ENCODE assay signal across 8 mouse cellular contexts in genomic region chr12:7776335-7776734, GRCm38 (mm10).
DNase-seq lines count a peak whose midpoint lies in the region; ATAC-seq and TF ChIP-seq lines count a peak whose summit lies in the region.
"Had no signal": no experiment of that assay in that cellular context is flagged by ENCODE, and none has a peak within 500 bp of the region (broad histone marks: within the 10 kb centered on the region; RNA-seq: fewer than 3 reads in every experiment).

No protein-coding gene starts in this region.

- intact Hi-C loops in left cerebral cortex, postnatal 36 days (cut with DNase I): loop anchor here (10.0 kb wide), 1 partner anchor 232 kb away; no protein-coding TSS in a partner anchor

- 50% methylated on average over 3 of the region's 3 CpGs for WGBS in forebrain, embryonic 16.5 days
- WGBS in midbrain, postnatal 0 days: 60% methylated on average over 3 of the region's 3 CpGs

- H3K36me3 ChIP-seq in forebrain, embryonic 16.5 days (ENCODE audit: control insufficient read depth, insufficient read depth): no peaks in the 10 kb centered on the region
- H3K36me3 ChIP-seq in midbrain, postnatal 0 days (ENCODE audit: insufficient read depth, low read length): no peaks in the 10 kb centered on the region

- H3K9ac ChIP-seq in forebrain, embryonic 16.5 days (replicated peaks; ENCODE audit: low read depth, low read length): no peak overlapping the region
- no peak overlapping the region for H3K9ac ChIP-seq in midbrain, postnatal 0 days (replicated peaks; ENCODE audit: low read length, poor library complexity, severe bottlenecking)

- H3K9me3 ChIP-seq in forebrain, embryonic 16.5 days (ENCODE audit: control insufficient read depth, low read length): no peaks in the 10 kb centered on the region
- no peaks in the 10 kb centered on the region for H3K9me3 ChIP-seq in midbrain, postnatal 0 days (ENCODE audit: low read length)

- no peak for TF ChIP-seq CTCF in midbrain, postnatal 0 days (IDR thresholded peaks at IDR 0.05)

- H3K4me2 ChIP-seq in forebrain, embryonic 16.5 days (ENCODE audit: low read length): no peak overlapping the region
- H3K4me2 ChIP-seq in midbrain, postnatal 0 days (ENCODE audit: low read depth, low read length, poor library complexity, severe bottlenecking): no peak overlapping the region

- no peaks in the 10 kb centered on the region for H3K27me3 ChIP-seq in forebrain, embryonic 16.5 days (replicated peaks; ENCODE audit: control insufficient read depth, insufficient read depth, low read length)
- no peaks in the 10 kb centered on the region for H3K27me3 ChIP-seq in midbrain, postnatal 0 days (ENCODE audit: insufficient read depth, low read length)
- H3K27me3 ChIP-seq: megakaryocyte, embryonic 14.5 days had no signal

- no peak overlapping the region for H3K4me3 ChIP-seq in forebrain, embryonic 16.5 days (replicated peaks; ENCODE audit: low read length)
- no peak overlapping the region for H3K4me3 ChIP-seq in midbrain, postnatal 0 days (ENCODE audit: low read depth, low read length)

- peak; percentile 57 for ATAC-seq in forebrain, embryonic 16.5 days
- ATAC-seq in midbrain, postnatal 0 days (ENCODE audit: low FRiP score): no peak

- no peaks in the 10 kb centered on the region for H3K4me1 ChIP-seq in forebrain, embryonic 16.5 days (replicated peaks; ENCODE audit: control insufficient read depth, insufficient read depth, low read length)
- H3K4me1 ChIP-seq in midbrain, postnatal 0 days (ENCODE audit: insufficient read depth, low read length): no peaks in the 10 kb centered on the region
- H3K4me1 ChIP-seq: megakaryocyte, embryonic 14.5 days had no signal

- H3K27ac ChIP-seq in forebrain, embryonic 16.5 days (ENCODE audit: low read length): no peak overlapping the region
- H3K27ac ChIP-seq in midbrain, postnatal 0 days (ENCODE audit: low read depth, low read length): no peak overlapping the region

- peak; percentile 51 for DNase-seq in left cerebral cortex, adult 11 months (ENCODE audit: low spot score)
- no peak for DNase-seq in left cerebral cortex, postnatal 36 days (ENCODE audit: low spot score in 2 of 2)
- peak; percentile 5 for DNase-seq in cerebellum, adult 8-10 months
- DNase-seq in midbrain, postnatal 0 days (ENCODE audit: low spot score): peak; percentile 9
- DNase-seq in thymus, postnatal 25 days: no peak
- no peak for DNase-seq in kidney, adult 11 months

Comparison
In these comparisons a context has a peak if more than half of its experiments do, and no peak if none do; other contexts are left out.
1. DNase-seq: peak in left cerebral cortex, adult 11 months (single experiment), cerebellum, adult 8-10 months (single experiment) and midbrain, postnatal 0 days (single experiment); none in left cerebral cortex, postnatal 36 days (0 of 2), thymus, postnatal 25 days (single experiment) and kidney, adult 11 months (single experiment).